Mouse (Mus musculus): ENCODE measurements around the gene Rnpc3.
A peak's percentile ranks its signal among the peaks of the same experiment; 100 is the strongest.
"Not testable (repeated sequence)": the region's sequence is repeated elsewhere in the genome, so short reads cannot be mapped to it uniquely, and the experiment has no call there.

The Rnpc3 gene

DNA sequence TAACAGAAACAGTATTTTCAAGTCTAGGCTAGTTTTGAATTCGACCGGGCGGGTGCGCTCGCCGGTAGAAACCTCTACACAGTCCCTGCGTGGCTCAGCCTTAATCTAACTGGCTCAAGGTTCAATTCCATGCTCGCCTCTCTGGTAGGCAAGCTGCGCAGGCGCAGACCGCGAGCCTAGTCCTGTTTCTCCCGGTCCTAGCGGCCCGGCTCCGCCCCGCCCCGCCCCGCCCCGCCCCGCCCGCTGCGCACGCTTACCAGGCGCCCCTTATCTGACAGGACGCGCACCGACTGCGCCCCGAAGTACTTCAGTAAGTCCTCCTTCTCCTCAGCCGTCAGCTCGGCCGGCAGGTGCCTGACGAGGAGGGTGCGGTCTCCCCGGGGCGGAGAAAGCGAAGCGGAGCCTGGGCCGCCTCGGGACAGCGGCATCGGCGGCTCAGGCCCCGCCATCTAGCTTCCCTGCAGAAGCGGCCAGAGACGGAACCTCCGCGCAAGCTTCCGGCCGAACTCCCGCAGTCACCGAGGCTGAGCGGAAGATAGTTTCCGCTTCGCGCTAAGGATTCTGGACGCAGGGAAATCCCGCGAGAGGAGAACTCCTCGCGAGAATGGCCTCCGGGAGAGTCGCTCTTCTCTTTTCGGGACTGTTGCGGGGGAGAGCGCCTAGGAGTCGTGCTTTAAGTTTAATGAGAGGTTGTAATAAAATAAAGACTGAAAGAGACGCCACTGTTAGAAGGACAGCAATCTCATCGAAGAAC lies at the start of gene Rnpc3:
TSS of gene Rnpc3 (minus strand) at position 544 of the 754 bp plus-strand sequence.
- DNase-seq (ENCODE audit: extremely low read depth, low read depth, low spot score) = peak; percentile 70

DNA sequence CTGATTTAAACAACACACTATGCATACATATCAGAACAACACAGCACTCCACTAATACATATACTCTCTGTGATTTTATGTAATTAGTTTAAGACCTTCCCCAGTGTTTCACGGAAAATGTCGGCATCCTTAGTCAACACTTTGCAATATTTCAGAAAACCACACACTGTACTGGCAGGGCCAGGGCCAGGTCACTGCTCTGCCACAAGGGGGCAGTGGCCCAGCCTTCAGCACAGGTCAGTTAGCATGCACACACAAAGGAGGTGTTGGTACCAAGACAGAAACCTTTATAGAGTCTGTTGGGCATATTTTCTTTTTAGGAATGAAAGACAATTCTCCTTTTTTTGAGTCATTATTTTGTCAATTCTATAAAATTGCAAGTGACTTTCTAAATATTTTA lies 27.0 kb upstream of the Rnpc3 start:
- no peak for DNase-seq (ENCODE audit: extremely low read depth, low read depth, low spot score)

DNA sequence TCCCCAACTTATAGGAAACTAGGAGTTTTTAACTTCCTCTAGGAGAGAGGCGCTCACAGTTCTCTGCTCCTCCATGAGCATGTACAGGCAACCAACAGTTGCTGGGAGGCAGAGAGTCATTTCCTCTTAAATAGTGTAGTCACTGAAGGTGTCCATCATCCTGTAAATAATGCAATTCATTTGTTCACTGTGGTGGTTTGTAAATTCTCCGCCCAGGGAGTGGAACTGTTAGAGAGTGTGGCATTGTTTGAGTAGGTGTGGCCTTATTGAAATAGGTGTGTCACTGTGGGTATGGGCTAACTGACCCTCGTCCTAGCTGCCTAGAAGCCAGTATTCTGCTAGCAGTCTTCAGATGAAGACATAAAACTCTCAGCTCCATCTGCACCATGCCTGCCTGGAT lies 24.4 kb upstream of the Rnpc3 start:
- DNase-seq (ENCODE audit: extremely low read depth, low read depth, low spot score) = no peak

DNA sequence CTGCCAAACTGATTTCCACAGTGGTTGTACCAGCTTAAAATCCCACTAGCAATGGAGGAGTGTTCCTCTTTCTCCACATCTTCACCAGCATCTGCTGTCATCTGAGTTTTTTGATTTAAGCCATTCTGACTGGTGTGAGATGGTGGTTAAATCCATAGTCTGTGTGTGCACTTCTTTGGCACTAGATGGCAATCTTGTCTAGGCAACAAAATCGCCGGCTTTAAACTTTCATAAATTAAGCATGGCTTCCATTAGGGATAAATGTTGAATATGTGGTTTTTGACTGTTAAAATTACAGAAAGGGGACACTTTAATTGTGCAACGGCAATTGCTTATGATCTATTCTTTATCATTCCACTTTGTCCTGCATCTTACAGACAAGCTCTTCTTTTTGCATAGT lies 21.4 kb upstream of the Rnpc3 start:
- DNase-seq (ENCODE audit: extremely low read depth, low read depth, low spot score) = not testable (repeated sequence)

DNA sequence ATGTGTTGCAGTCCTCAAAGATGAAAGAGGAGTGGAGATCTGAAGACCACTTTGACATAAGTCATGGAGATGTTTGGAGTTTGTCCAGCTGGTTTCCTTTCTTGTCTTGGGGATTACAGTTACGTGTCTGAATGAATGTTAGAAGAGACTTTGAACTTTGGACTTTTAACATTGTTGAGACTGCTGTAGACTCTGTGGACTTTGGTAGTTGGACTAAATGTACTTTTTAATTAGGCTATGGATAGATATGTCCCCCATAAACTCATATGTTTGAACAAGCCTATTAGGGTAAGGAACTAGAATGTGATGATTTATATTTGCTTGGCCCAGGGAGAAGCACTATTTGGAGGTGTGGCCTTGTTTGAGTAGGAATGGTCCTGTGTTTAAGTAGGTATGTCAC lies 9.6 kb upstream of the Rnpc3 start:
- no peak for DNase-seq (ENCODE audit: extremely low read depth, low read depth, low spot score)

DNA sequence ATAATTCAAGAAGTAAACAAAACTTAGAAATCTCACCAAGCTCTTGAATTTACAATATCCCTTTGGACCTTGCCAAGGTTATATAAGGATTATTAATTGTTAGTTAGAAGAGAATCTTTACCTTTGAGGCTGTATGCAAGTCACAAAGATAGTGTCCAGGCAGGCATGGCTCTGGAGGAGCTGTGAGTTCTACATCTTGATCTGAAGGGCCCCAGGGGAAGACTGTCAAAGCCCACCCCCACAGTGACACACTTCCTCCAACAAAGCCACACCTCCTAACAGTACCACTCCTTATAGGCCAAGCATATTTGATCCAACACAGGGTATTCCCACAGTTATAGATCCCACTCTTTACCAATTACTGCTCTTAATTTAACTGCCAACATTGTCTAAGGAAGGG lies 4.3 kb upstream of the Rnpc3 start:
- no peak for DNase-seq (ENCODE audit: extremely low read depth, low read depth, low spot score)

DNA sequence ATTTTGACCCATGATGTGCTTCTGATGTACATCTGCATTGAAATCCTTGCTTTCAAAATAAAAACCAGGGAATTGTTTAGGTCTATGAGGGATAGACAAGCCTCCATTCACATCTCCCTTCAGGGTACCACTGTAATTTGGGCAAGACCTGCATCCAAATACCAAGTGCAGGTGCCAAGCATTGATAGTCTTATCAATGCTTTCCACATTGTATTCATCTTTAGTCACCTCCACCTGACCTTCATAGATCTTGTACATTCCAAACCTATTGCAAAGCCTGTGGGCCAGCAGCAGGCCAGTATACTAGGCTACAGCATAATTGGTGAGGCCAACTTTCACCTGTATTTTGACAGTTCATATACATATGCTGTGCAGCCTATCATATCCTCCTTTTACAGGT lies 1.7 kb upstream of the Rnpc3 start:
- no peak for DNase-seq (ENCODE audit: extremely low read depth, low read depth, low spot score)

DNA sequence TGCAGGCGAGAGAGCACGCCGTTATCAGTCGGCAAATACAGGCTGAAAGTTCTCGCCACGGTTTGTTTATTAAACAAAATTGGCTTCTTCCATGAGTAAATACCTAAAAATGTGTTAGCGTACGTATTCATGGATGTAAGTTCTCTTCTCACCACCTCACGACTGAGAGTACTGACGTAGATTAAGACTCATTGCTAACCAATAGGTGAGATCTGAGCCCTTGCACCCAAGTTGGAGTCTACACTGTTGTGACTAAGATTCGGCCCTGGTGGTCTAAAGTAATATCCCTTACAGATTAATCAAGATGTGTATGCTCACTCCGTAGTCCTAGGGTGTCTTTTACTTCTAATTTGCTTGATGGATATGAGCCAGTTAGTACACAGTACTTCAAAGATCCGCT lies 615 bp upstream of the Rnpc3 start:
- no peak for DNase-seq (ENCODE audit: extremely low read depth, low read depth, low spot score)

DNA sequence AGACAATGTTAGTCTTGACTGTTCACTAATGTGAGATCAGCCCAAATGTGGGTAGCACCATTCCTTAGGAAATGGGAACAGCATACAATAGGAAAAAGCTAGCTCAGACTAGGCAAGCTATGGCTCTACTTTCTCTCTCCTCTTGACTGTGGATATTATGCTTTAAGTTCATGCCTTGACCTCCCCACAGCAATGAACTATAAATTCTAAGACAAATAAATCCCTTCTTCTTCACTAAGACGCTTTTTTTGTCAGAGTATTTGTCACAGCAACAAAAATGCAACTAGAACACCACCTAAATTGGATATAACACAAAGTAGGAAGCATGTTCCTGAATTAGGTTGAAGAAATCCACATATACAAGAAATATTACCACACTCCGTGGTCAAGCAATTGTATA lies 23.4 kb downstream of the Rnpc3 start, which contains the start of gene Amy1:
TSS of gene Amy1 (minus strand) at position 101 of the 400 bp plus-strand sequence.
- no peak for DNase-seq (ENCODE audit: extremely low read depth, low read depth, low spot score)

DNA sequence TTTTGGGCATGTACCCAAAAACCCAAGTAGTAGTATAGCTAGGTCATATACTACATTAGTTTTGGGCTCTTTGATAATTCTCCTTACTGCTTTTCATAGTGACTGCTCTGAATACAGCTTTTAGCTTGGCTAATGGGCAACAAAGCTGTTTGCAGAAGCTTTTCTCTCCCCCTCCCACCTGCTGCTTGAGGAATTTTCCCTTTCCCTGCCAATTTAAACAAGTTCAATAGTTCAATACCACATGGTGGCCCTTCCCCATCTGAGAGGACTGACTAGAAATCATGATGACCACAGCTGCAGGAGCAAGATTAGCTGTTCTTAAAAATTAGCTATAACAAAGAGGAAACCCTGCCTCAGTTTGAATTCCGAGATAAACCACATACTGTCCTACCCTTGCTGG lies 39.1 kb downstream of the Rnpc3 start:
- no peak for DNase-seq (ENCODE audit: extremely low read depth, low read depth, low spot score)

DNA sequence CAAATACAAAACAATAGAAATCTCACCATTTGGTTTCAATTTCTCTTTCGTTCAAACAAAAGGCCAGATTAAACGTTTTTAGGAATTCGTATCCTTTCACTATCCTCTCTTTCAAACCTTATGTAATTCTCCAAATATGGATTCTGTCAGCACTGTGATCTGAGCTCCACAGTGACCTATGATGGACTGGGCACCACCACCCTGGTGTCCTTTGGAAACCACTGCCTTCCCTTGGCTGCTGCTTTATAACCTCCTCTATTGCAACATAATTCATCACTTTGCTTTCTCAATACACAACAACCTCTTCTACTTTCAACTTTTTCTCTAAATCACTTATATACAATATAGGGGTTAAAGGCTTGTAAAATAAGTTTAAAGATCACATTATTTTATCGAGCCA lies 55.4 kb downstream of the Rnpc3 start:
- no peak for DNase-seq (ENCODE audit: extremely low read depth, low read depth, low spot score)

DNA sequence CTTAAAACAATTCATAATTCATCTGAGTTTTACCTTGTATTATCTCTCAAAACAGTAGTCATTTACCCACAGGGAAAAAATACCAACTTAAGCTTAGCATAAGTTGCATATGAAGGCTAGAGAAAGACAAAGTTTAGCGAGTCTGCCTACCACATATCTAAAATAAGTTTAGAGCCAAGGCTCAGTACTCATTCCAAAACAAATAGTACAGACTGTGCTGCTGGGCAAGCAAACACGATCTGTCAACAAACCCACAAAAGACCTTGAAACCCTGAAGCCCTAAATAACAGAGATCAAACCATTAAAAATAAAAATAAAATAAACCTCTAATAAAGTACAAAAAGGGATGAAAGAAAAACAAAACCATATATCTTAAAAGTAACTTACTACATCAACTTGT lies 55.8 kb downstream of the Rnpc3 start:
- DNase-seq (ENCODE audit: extremely low read depth, low read depth, low spot score) = no peak

DNA sequence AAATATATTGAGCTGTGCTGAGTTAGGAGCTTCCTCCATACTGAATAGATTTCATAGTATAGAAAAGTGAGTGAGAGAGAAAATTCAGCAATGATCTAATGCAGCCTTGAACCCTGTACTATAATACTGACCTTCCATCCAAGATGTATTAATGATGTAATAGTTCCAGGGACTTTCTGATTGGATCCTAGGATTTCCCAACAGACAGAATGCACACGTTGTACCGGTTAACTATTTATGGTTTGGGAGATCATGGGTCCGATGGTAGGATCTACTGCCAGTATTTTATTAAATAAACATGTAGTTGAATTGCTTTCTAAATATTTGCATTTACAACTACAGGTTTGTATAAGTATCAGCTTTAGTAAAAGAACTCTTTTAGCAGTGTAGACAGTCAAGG lies 57.8 kb downstream of the Rnpc3 start:
- DNase-seq (ENCODE audit: extremely low read depth, low read depth, low spot score) = no peak

Data from fat pad, adult 2 months (tissue).